Mouse (Mus musculus) C2C12 (cell line): ENCODE measurements around the gene Gm11985. TPM values are rescaled to one million over a fixed set of nuclear protein-coding genes. Genes with fewer than 3 reads are reported as not detected.

Experiments
- H3K27me3 ChIP-seq: one replicate; pipeline ENCODE4 v1.6.1; 2011; ENCODE audit not compliant: control insufficient read depth, insufficient read depth, insufficient read length
- H3K36me3 ChIP-seq: one replicate; pipeline ENCODE4 v1.6.1; 2011; ENCODE audit not compliant: control insufficient read depth, insufficient read depth
- H3K4me3 ChIP-seq: one replicate; pipeline ENCODE4 v1.5.1; 2011; ENCODE audit warnings: mild to moderate bottlenecking, control low read depth; ENCODE audit not compliant: poor library complexity, insufficient read depth, severe bottlenecking
- H3K79me2 ChIP-seq: one replicate; pipeline ENCODE4 v1.6.1; 2011; ENCODE audit not compliant: control insufficient read depth, insufficient read depth
- H3K79me3 ChIP-seq: one replicate; pipeline ENCODE4 v1.6.1; 2011; ENCODE audit warnings: low read depth, control low read depth
- H3ac ChIP-seq: one replicate; pipeline ENCODE3; 2011; ENCODE audit warnings: low read depth; ENCODE audit not compliant: control insufficient read depth, insufficient read length
- CEBPB ChIP-seq: IDR thresholded peaks from one replicate; pipeline ENCODE4 v1.6.1; 2011; ENCODE audit warnings: low read depth, mild to moderate bottlenecking, control low read depth, moderate library complexity
- CTCF ChIP-seq: IDR thresholded peaks from one replicate; pipeline ENCODE4 v1.5.1; 2011; ENCODE audit not compliant: control insufficient read depth, insufficient read depth, insufficient read length
- FOSL1 ChIP-seq: IDR thresholded peaks from one replicate; pipeline ENCODE4 v1.8.0; 2011; ENCODE audit warnings: mild to moderate bottlenecking, low read length; ENCODE audit not compliant: poor library complexity, insufficient read depth, severe bottlenecking
- MAX ChIP-seq: IDR thresholded peaks from one replicate; pipeline ENCODE4 v1.6.1; 2011; ENCODE audit warnings: mild to moderate bottlenecking, control low read depth
- MYOD1 ChIP-seq: IDR thresholded peaks from one replicate; pipeline ENCODE4 v1.6.1; 2011; ENCODE audit warnings: low read depth; ENCODE audit not compliant: control insufficient read depth, insufficient read length
- MYOG ChIP-seq: IDR thresholded peaks from one replicate; pipeline ENCODE4 v1.6.1; 2011; ENCODE audit not compliant: control insufficient read depth, insufficient read length; ENCODE audit errors: extremely low read depth
- USF1 ChIP-seq: IDR thresholded peaks from one replicate; pipeline ENCODE4 v1.6.1; 2011; ENCODE audit warnings: low read depth, mild to moderate bottlenecking, control low read depth, moderate library complexity
- polyA plus RNA-seq: library from polyadenylated mRNA; unstranded; fragments of >200 nt; fragmentation: generic; extraction: Trizol; gene quantifications from one replicate; pipeline ENCODE4 v1.2.1, GENCODE M21; 2012; ENCODE audit warnings: missing spikeins

Gene Gm11985
- polyA plus RNA-seq, 1 experiment = not detected

GRCm38 (mm10) chr11:7138370-7138769 lies 50.0 kb downstream of the Gm11985 start:
- H3K79me3 ChIP-seq = no peaks in the 10 kb centered on the region
- H3K27me3 ChIP-seq = no peaks in the 10 kb centered on the region
- no peak for TF ChIP-seq MAX
- no peak for TF ChIP-seq CEBPB
- TF ChIP-seq USF1 = no peak
- no peak for TF ChIP-seq MYOG
- TF ChIP-seq MYOD1 = no peak
- no peak for TF ChIP-seq CTCF
- TF ChIP-seq FOSL1 = no peak

GRCm38 (mm10) chr11:7136246-7136855 lies 52.0 kb downstream of the Gm11985 start:
- TF ChIP-seq MYOG (no peak), CTCF (no peak), FOSL1 (no peak), CEBPB (no peak), USF1 (no peak), MAX (no peak), MYOD1 (no peak)
- Histone ChIP-seq H3K4me3 (no peak overlapping the region), H3ac (no peak overlapping the region), H3K79me2 (no peaks in the 10 kb centered on the region), H3K36me3 (no peaks in the 10 kb centered on the region), H3K79me3 (no peaks in the 10 kb centered on the region), H3K27me3 (no peaks in the 10 kb centered on the region)

More at GRCm38 (mm10) chr11:7138370-7138769, 50.0 kb downstream of the Gm11985 start:
- Histone ChIP-seq H3ac (no peak overlapping the region), H3K36me3 (no peaks in the 10 kb centered on the region), H3K4me3 (no peak overlapping the region), H3K79me2 (no peaks in the 10 kb centered on the region)

DNA sequence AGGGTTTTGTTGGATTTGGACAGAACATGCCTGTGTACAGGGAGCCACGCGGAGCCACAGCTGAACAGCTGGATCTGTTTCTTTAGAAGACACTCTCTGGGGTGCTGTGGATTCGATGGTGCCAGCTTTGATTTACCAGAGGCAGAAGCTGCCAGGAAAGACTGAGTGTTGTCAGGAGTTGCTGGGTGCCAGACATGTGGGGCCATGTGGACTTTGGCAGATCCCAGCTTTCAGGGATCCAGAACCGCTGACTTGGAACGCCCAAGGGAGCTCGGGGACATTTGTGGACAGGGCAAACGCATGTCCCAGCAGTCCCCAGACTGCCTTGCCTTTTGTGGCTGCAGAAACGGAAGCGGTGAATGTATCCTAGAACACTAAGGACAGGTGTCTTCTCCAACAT lies 52.6 kb downstream of the Gm11985 start:
- Histone ChIP-seq H3K27me3 (no peaks in the 10 kb centered on the region), H3K79me2 (no peaks in the 10 kb centered on the region), H3K79me3 (no peaks in the 10 kb centered on the region), H3K36me3 (no peaks in the 10 kb centered on the region), H3ac (no peak overlapping the region), H3K4me3 (no peak overlapping the region)
- TF ChIP-seq CTCF (no peak), CEBPB (no peak), MAX (no peak)

DNA sequence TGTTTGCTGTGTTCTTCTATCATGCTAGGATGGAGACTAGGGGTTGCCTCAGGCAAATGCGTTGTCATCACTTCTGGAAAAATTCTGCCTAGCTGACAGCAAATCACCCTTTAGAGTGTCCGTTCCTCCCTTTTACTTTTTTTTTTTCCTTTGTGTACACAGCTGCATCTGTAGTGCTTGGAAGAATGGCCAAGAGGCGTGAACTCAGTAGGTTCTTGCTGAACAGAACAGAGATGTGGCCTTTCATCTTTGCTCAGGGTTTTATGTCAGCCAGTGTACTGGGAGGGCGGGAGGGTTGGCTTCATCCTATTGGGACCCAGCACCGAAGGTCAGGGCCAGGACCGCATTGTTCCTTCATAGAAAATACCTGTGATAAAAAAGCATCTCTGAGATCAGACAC lies 53.1 kb downstream of the Gm11985 start:
- H3K79me3 ChIP-seq = no peaks in the 10 kb centered on the region
- H3K79me2 ChIP-seq = no peaks in the 10 kb centered on the region
- no peak overlapping the region for H3K4me3 ChIP-seq
- H3K36me3 ChIP-seq = no peaks in the 10 kb centered on the region
- TF ChIP-seq USF1 = no peak
- no peak for TF ChIP-seq FOSL1
- no peak for TF ChIP-seq CEBPB
- no peak for TF ChIP-seq CTCF
- TF ChIP-seq MYOG = no peak
- no peak for TF ChIP-seq MYOD1
- no peak for TF ChIP-seq MAX
- no peaks in the 10 kb centered on the region for H3K27me3 ChIP-seq
- H3ac ChIP-seq = no peak overlapping the region

GRCm38 (mm10) chr11:7134319-7134718 lies 54.0 kb downstream of the Gm11985 start:
- TF ChIP-seq CTCF (no peak), MYOD1 (no peak), CEBPB (no peak), USF1 (no peak), MYOG (no peak), MAX (no peak), FOSL1 (no peak)
- no peak overlapping the region for H3ac ChIP-seq
- no peaks in the 10 kb centered on the region for H3K79me3 ChIP-seq
- H3K79me2 ChIP-seq = no peaks in the 10 kb centered on the region
- H3K36me3 ChIP-seq = no peaks in the 10 kb centered on the region
- H3K4me3 ChIP-seq = no peak overlapping the region
- no peaks in the 10 kb centered on the region for H3K27me3 ChIP-seq

DNA sequence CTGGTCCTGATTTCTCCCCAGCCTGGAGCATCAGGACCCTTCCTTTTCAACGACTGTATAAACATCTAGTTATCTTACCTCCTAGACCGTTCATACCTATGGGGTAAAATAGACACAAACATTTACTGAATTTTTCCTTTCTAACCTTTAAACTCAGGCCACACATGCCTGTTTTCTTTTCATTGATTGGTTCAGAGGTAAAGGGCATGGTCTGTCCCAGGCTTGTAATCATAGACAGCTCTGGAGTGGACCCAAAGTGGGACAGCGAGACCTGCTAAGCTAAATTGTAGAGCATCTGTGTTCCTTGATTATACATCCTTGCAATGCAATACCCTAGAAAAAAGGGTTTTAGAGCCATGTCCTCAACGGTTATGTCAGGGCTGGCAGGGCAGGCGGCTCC lies 54.6 kb downstream of the Gm11985 start:
- Histone ChIP-seq H3K27me3 (no peaks in the 10 kb centered on the region), H3ac (no peak overlapping the region), H3K36me3 (no peaks in the 10 kb centered on the region), H3K79me3 (no peaks in the 10 kb centered on the region), H3K79me2 (no peaks in the 10 kb centered on the region), H3K4me3 (no peak overlapping the region)
- TF ChIP-seq FOSL1 = no peak
- no peak for TF ChIP-seq CTCF
- TF ChIP-seq USF1 = no peak
- TF ChIP-seq MYOD1 = no peak
- TF ChIP-seq MYOG = no peak
- no peak for TF ChIP-seq MAX
- no peak for TF ChIP-seq CEBPB

Other genes with a start within 250 kb of the Gm11985 start
- gene Adcy1, start 125.1 kb downstream of the Gm11985 start, polyA plus RNA-seq = 0.02 TPM
- not detected for gene Igfbp1, start 9.2 kb upstream of the Gm11985 start, polyA plus RNA-seq
- gene Igfbp3, start 25.4 kb upstream of the Gm11985 start, polyA plus RNA-seq = 0.16 TPM